Mouse (Mus musculus) stomach, postnatal 0 days (tissue): ENCODE results near the gene AC153137.1. TPM values are rescaled to one million over a fixed set of nuclear protein-coding genes. Genes with fewer than 3 reads are reported as not detected.
A peak's percentile ranks its signal among the peaks of the same experiment; 100 is the strongest.
"Not testable (repeated sequence)": the region's sequence is repeated elsewhere in the genome, so short reads cannot be mapped to it uniquely, and the experiment has no call there.

Experiments
- ATAC-seq: fragments of 200-750 bp; cut with Nextera tagmentation; 2 replicates; pipeline ENCODE4 v1.8.0; 2017; ENCODE audit not compliant: low FRiP score, low TSS enrichment
- DNase-seq: peaks from one replicate; pipeline ENCODE4 v3.0.0-alpha.2; 2016; ENCODE audit warnings: low spot score
- H3K27ac ChIP-seq: fragments of 300-500 bp; sonication (generic); replicated peaks from 2 replicates; pipeline ENCODE4 v1.5.1; 2014; ENCODE audit warnings: mild to moderate bottlenecking, control low read depth
- H3K27me3 ChIP-seq: fragments of 300-500 bp; sonication (generic); 2 replicates; pipeline ENCODE4 v1.6.1; 2014; ENCODE audit warnings: low read length; ENCODE audit not compliant: control insufficient read depth, insufficient read depth
- H3K36me3 ChIP-seq: fragments of 300-500 bp; sonication (generic); 2 replicates; pipeline ENCODE4 v1.6.1; 2014; ENCODE audit warnings: low read length, mixed read lengths; ENCODE audit not compliant: control insufficient read depth, insufficient read depth
- H3K4me1 ChIP-seq: fragments of 300-500 bp; sonication (generic); replicated peaks from 2 replicates; pipeline ENCODE4 v1.6.1; 2014; ENCODE audit warnings: antibody characterized with exemption; ENCODE audit not compliant: control insufficient read depth, insufficient read depth
- H3K4me2 ChIP-seq: fragments of 300-500 bp; sonication (generic); replicated peaks from 2 replicates; pipeline ENCODE4 v1.6.1; 2014; ENCODE audit warnings: low read depth, mild to moderate bottlenecking, control low read depth, moderate library complexity
- H3K4me3 ChIP-seq: fragments of 300-500 bp; sonication (generic); 2 replicates; pipeline ENCODE4 v1.5.1; 2014; ENCODE audit warnings: low read depth, low read length, control low read depth
- H3K9ac ChIP-seq: fragments of 300-500 bp; sonication (generic); 2 replicates; pipeline ENCODE4 v1.6.1; 2014; ENCODE audit warnings: mild to moderate bottlenecking, low read length, control low read depth, mixed read lengths
- H3K9me3 ChIP-seq: fragments of 300-500 bp; sonication (generic); 2 replicates; pipeline ENCODE4 v1.6.1; 2016; ENCODE audit warnings: low read length; ENCODE audit not compliant: control insufficient read depth
- CTCF ChIP-seq: IDR thresholded peaks from 2 replicates; pipeline ENCODE4 v1.5.1; 2016; ENCODE audit warnings: antibody characterized with exemption, low read depth, mild to moderate bottlenecking, moderate library complexity
- EP300 ChIP-seq: optimal IDR thresholded peaks from 2 replicates; pipeline ENCODE3; 2016; ENCODE audit warnings: antibody characterized with exemption
- WGBS: fragments of 180-500 bp; shearing (Covaris S2); extraction: QIAGEN DNeasy Blood & Tissue Kit; methylation state at CpG from one replicate; pipeline ENCODE4 v1.1.7; 2014; 5-methylcytosine and 5-hydroxymethylcytosine counted together
- polyA plus RNA-seq: library from polyadenylated mRNA; unstranded; fragments of >200 nt; fragmentation: Nextera tagmentation; extraction: Ambion mirVana; gene quantifications from 2 replicates; pipeline ENCODE4 v1.2.1, GENCODE M21; 2015

The AC153137.1 gene
- polyA plus RNA-seq: not detected in 2 replicates

DNA sequence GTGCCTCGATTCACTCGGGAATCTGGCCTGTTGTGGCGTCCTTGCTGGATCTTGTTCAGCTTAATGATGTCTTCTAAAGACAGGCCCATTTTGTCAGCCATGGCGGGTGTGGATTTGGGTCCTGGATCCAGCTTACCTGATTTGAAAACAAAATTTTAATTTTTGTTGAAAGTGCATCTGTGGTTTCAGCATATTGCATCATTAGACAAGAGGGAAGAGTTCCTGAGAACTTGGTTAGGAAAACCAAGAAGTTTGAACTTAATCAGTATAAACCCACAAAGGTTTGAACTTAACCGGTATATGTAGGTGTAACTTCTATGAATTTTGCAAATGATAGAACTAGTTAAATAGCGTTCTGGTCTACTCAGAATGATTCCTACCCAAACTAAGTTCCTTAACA, at the start of gene AC153137.1:
AC153137.1 (minus strand) TSS at position 101 of the 400 bp plus-strand sequence.
- not testable (repeated sequence) for H3K4me3 ChIP-seq, H3K9me3 ChIP-seq, H3K27me3 ChIP-seq, H3K9ac ChIP-seq, DNase-seq, ATAC-seq, H3K4me2 ChIP-seq, H3K36me3 ChIP-seq, H3K27ac ChIP-seq, H3K4me1 ChIP-seq
- WGBS: 84% methylated on average over 5 of the region's 6 CpGs

DNA sequence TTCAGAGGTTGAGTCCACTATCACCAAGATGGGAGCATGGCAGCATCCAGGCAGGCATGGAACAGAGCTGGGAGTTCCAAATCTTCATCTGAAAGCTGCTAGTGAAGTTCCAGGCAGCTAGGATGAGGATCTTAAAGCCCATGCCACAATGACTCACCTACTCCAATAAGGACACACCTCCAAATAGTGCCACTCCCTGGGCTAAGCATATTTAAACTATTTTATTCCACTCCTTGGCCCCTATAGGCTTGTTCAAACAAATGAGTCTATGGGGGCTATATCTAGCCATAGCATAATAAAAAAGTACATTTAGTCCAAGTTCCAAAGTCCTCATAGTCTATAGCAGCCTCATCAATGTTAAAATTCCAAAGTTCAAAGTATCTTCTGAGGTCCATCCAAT, 45.4 kb upstream of the AC153137.1 start:
- no peaks in the 10 kb centered on the region for H3K36me3 ChIP-seq
- no peaks in the 10 kb centered on the region for H3K27me3 ChIP-seq
- no peak overlapping the region for H3K4me3 ChIP-seq
- no peaks in the 10 kb centered on the region for H3K4me1 ChIP-seq
- H3K4me2 ChIP-seq: no peak overlapping the region
- H3K9me3 ChIP-seq: no peaks in the 10 kb centered on the region
- ATAC-seq (peak; percentile 64), DNase-seq (no peak)
- H3K9ac ChIP-seq: no peak overlapping the region
- TF ChIP-seq CTCF (no peak), EP300 (no peak)
- H3K27ac ChIP-seq: no peak overlapping the region

DNA sequence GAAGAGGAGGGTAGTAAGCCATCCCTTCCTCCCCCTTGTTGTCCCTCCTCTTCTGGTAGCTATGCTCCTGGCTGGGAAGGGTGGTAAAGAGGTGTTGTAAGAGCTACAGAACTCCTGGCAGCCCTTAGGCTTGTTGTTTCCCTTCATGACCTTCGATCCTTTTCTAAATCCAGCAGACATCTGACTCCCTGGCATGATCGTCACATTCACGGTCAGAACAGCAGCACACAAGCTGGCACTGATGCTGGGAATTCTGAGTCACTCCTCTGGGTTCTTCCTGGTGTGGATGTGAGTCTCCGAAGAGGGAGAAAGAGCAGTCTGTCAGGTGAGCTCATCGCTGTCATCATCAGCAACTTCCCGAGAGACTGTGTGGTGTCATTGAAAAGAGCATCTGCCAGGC, 41.5 kb upstream of the AC153137.1 start:
- Histone ChIP-seq H3K4me1 (no peaks in the 10 kb centered on the region), H3K27ac (0 out of 2 replicates have a peak overlapping the region, but pooled peaks have one; percentile 2), H3K27me3 (no peaks in the 10 kb centered on the region), H3K9ac (no peak overlapping the region), H3K9me3 (no peaks in the 10 kb centered on the region), H3K4me3 (no peak overlapping the region), H3K4me2 (0 out of 2 replicates have a peak overlapping the region, but pooled peaks have one; percentile 5), H3K36me3 (no peaks in the 10 kb centered on the region)
- DNase-seq (peak; percentile 45), ATAC-seq (peak; percentile 91)
- TF ChIP-seq CTCF (no peak), EP300 (no peak)
- 56% methylated on average over 6 of the region's 6 CpGs for WGBS

DNA sequence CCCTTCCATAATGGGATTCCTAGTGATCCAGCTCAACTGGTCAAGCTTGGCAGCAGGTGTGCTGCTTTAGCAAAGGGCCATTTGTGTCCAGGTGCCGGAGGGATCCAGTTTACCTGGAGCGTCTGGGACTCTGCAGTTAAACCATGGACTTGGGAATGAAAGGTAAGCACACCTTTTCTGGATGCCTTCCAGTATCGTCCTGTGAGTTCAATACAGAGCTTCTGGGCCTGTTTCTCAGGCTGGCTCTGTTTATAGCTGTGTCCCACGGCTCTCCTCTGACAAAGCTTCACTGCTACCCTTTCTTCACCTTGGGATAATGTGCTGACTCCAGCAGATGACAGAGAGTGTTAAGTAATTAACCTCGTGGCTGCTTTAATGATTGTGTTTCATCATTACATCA, 39.6 kb upstream of the AC153137.1 start:
- 0 out of 2 replicates have a peak, but pooled peaks have one; percentile 21 for ATAC-seq
- Histone ChIP-seq H3K9me3 (no peaks in the 10 kb centered on the region), H3K27ac (no peak overlapping the region), H3K4me3 (no peak overlapping the region), H3K36me3 (no peaks in the 10 kb centered on the region), H3K4me1 (no peaks in the 10 kb centered on the region), H3K4me2 (no peak overlapping the region), H3K27me3 (no peaks in the 10 kb centered on the region), H3K9ac (no peak overlapping the region)
- 61% methylated on average over 5 of the region's 5 CpGs for WGBS
- DNase-seq: peak; percentile 20
- TF ChIP-seq CTCF (no peak), EP300 (no peak)

DNA sequence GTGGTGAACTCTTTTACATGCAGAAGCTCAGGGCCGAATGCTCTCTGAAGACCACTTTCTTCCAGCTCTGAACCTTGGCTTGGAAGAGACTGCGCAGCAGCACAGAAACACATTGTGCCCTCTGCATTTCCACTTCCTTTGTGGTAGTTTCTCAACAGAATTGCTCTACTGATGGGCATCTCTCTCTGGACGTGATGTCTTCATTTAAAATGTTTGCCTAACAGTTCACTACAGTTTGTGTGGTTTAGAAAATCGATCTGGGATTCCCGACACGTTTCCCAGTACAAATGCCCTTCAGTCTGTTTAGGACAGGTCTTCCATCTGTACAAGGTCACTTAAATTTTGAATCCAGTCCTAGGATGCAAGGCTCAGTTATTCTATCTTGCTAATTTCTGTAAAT, 38.3 kb upstream of the AC153137.1 start:
- no peak overlapping the region for H3K9ac ChIP-seq
- no peak overlapping the region for H3K4me3 ChIP-seq
- no peaks in the 10 kb centered on the region for H3K4me1 ChIP-seq
- H3K27ac ChIP-seq: no peak overlapping the region
- H3K9me3 ChIP-seq: no peaks in the 10 kb centered on the region
- no peak for DNase-seq
- H3K4me2 ChIP-seq: no peak overlapping the region
- WGBS: 76% methylated on average over 6 of the region's 6 CpGs
- ATAC-seq: no peak
- no peaks in the 10 kb centered on the region for H3K27me3 ChIP-seq
- TF ChIP-seq EP300: no peak
- no peak for TF ChIP-seq CTCF
- no peaks in the 10 kb centered on the region for H3K36me3 ChIP-seq

DNA sequence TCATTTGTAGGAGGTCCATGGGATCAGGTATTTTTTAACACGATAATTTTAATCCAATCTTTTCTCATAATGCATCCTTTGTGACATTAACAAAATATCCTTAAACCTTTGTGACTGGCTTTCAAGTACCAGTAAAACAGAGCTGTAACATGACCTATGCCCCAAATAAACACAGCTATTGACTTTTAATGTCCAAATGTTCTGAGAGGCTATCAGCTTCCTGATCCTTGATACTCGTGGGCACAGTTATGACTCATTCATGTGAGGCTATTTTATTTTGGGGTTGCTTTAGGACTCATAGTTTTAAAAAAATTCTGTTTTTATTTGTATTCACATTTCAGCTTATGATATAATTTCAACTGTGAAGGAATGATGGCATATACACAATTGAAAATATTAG, 37.5 kb upstream of the AC153137.1 start:
- DNase-seq (no peak), ATAC-seq (no peak)
- Histone ChIP-seq H3K9ac (no peak overlapping the region), H3K36me3 (no peaks in the 10 kb centered on the region), H3K4me1 (no peaks in the 10 kb centered on the region), H3K4me3 (no peak overlapping the region), H3K9me3 (no peaks in the 10 kb centered on the region), H3K4me2 (no peak overlapping the region), H3K27ac (no peak overlapping the region), H3K27me3 (no peaks in the 10 kb centered on the region)
- WGBS: 44% methylated on average over 2 of the region's 2 CpGs
- TF ChIP-seq CTCF (no peak), EP300 (no peak)

DNA sequence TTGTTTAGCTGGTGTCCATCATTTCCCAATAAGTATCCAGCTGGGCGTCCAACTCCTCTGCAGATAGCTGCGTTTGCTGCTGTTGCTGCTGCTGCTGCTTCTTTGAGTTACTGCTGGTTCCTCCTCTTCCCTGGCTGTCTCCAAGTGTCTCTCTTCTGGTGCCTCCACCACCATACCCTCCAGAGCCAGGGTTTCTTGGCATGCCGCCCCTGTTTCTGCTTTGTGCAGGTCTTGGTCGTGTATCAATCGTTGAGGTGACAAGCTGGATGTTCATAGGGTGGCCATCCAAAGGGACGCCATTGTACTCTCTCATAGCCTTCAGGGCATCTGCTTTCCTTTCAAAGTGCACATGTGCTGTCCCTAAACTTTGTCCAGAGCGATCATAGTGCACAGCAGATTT, 529 bp downstream of the AC153137.1 start:
- not testable (repeated sequence) for H3K27ac ChIP-seq, H3K4me3 ChIP-seq, H3K4me1 ChIP-seq, H3K9me3 ChIP-seq, H3K36me3 ChIP-seq, H3K9ac ChIP-seq, H3K4me2 ChIP-seq, H3K27me3 ChIP-seq, ATAC-seq, DNase-seq
- WGBS: 85% methylated on average over 7 of the region's 7 CpGs
